Mouse (Mus musculus): ENCODE data around the gene Pdzk1. TPM values are rescaled to one million over a fixed set of nuclear protein-coding genes. Genes with fewer than 3 reads are reported as not detected.

The Pdzk1 gene
- total and polyA plus RNA-seq, 3 experiments, result 0.13 TPM; not detected in 2

DNA sequence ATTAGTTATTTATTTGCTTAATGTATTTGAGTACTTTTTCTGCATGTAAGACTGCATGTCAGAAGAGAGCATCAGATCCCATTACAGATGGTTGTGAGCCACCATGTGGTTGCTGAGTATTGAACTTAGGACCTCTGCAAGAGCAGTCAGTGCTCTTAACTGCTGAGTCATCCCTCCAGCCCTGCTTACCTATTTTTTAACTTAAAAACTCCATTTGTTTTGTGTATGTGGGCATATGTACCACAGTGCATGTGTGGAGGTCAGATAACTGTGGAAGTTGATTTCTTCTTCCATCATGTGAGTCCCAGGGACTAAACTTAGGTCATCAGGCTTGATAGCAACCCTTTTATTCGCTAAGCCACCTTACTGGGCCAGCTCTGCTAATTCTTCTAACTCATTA, 41.3 kb upstream of the Pdzk1 start:
- no peak overlapping the region for H3K4me3 ChIP-seq (replicated peaks in 1 of 3; ENCODE audit: low read depth in 2 of 3, low read length in 2 of 3, poor library complexity in 1 of 3)
- H3K4me2 ChIP-seq (ENCODE audit: insufficient read depth, low read depth, poor library complexity, severe bottlenecking), result no peak overlapping the region
- H3K9ac ChIP-seq (ENCODE audit: insufficient read depth, low read depth), result no peak overlapping the region
- in situ Hi-C loops (cut with MboI; ENCODE audit: low pct_ligation_motif_present, low pct_unique_long_range_greater_than_20kb, low sequenced_read_pairs), result no loop called here
- peaks cover 25 to 76% of the 10 kb centered on the region in 2 experiments for H3K36me3 ChIP-seq (replicated peaks in 1 of 2; ENCODE audit: control insufficient read depth in 1 of 2, insufficient read depth in 1 of 2, low read length in 1 of 2)
- H3K9me3 ChIP-seq (replicated peaks; ENCODE audit: low read length), result no peaks in the 10 kb centered on the region
- peak; percentile 27 for DNase-seq (ENCODE audit: extremely low read depth)
- TF ChIP-seq RAD21 (IDR thresholded peaks at IDR 0.05; ENCODE audit: low read depth, low read length) (peak; percentile 5), MAFK (IDR thresholded peaks at IDR 0.05; ENCODE audit: insufficient replicate concordance, low read length) (peak; percentile 72; the same call in 1 of the 2 replicates), USF1 (IDR thresholded peaks at IDR 0.05; ENCODE audit: low read depth, low read length) (no peak), CTCF (conservative IDR thresholded peaks at IDR 0.05 in 1 of 2, IDR thresholded peaks at IDR 0.05 in 1 of 2; ENCODE audit: low read depth in 2 of 2, low read length in 2 of 2) (peak in 1 of 2 experiments; percentile 23; a peak in 1 of 4 replicates)
- no peak overlapping the region for H3K27ac ChIP-seq (ENCODE audit: insufficient read depth, low read depth)
- peaks cover 8 to 42% of the 10 kb centered on the region in 2 experiments; a peak in 3 of 4 replicates for H3K4me1 ChIP-seq (ENCODE audit: control insufficient read depth in 1 of 2, insufficient read depth in 2 of 2)
- no peaks in the 10 kb centered on the region for H3K27me3 ChIP-seq (replicated peaks)
- H3K79me2 ChIP-seq (replicated peaks; ENCODE audit: control insufficient read depth, extremely low read depth, insufficient read depth, poor library complexity, severe bottlenecking), result no peaks in the 10 kb centered on the region
- dilution Hi-C loops (cut with MboI; ENCODE audit: extremely low pct_ligation_motif_present, extremely low pct_unique_long_range_greater_than_20kb, low sequenced_read_pairs), result no loop called here

DNA sequence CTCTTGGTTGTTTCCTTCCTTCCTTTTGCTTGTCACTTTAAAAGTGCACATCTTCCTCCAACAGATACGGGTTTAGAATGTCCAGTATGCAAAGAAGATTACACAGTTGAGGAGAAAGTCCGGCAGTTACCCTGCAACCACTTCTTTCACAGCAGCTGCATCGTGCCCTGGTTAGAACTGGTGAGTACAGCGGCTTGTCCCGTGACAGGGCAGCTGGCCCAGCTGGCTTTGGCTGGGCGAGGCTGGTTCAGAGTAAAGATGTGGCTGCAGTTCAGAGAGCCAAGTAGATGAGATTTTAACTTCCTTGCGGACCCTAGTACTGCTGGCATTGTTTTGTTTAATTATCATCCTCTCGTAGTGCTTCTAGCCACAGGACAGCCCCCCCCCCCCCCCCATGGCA, 40.6 kb upstream of the Pdzk1 start:
- no peaks in the 10 kb centered on the region for H3K9me3 ChIP-seq (replicated peaks; ENCODE audit: low read length)
- H3K79me2 ChIP-seq (replicated peaks; ENCODE audit: control insufficient read depth, extremely low read depth, insufficient read depth, poor library complexity, severe bottlenecking), result no peaks in the 10 kb centered on the region
- H3K9ac ChIP-seq (ENCODE audit: insufficient read depth, low read depth), result no peak overlapping the region
- dilution Hi-C loops (cut with MboI; ENCODE audit: extremely low pct_ligation_motif_present, extremely low pct_unique_long_range_greater_than_20kb, low sequenced_read_pairs) (no loop called here), in situ Hi-C loops (cut with MboI; ENCODE audit: low pct_ligation_motif_present, low pct_unique_long_range_greater_than_20kb, low sequenced_read_pairs) (no loop called here)
- no peak overlapping the region for H3K4me2 ChIP-seq (ENCODE audit: insufficient read depth, low read depth, poor library complexity, severe bottlenecking)
- no peak overlapping the region for H3K4me3 ChIP-seq (replicated peaks in 1 of 3; ENCODE audit: low read depth in 2 of 3, low read length in 2 of 3, poor library complexity in 1 of 3)
- H3K36me3 ChIP-seq (replicated peaks in 1 of 2; ENCODE audit: control insufficient read depth in 1 of 2, insufficient read depth in 1 of 2, low read length in 1 of 2), result peaks cover 27 to 82% of the 10 kb centered on the region in 2 experiments
- peaks cover 8 to 42% of the 10 kb centered on the region in 2 experiments; a peak in 3 of 4 replicates for H3K4me1 ChIP-seq (ENCODE audit: control insufficient read depth in 1 of 2, insufficient read depth in 2 of 2)
- no peaks in the 10 kb centered on the region for H3K27me3 ChIP-seq (replicated peaks)
- peak overlapping the region; percentile 43; the same call in 1 of the 2 replicates for H3K27ac ChIP-seq (ENCODE audit: insufficient read depth, low read depth)
- peak; percentile 45 for DNase-seq (ENCODE audit: extremely low read depth)
- peak; percentile 76 for TF ChIP-seq BHLHE40 (IDR thresholded peaks at IDR 0.05; ENCODE audit: low read depth, low read length)
- no peak for TF ChIP-seq POLR2AphosphoS2 (IDR thresholded peaks at IDR 0.05; ENCODE audit: low read depth, low read length)
- TF ChIP-seq ZKSCAN1 (IDR thresholded peaks at IDR 0.05; ENCODE audit: borderline replicate concordance, low read depth, low read length), result no peak
- no peak for TF ChIP-seq MEF2A (IDR thresholded peaks at IDR 0.05; ENCODE audit: borderline replicate concordance, low read depth, low read length)
- 0 out of 2 replicates have a peak, but pooled peaks have one; percentile 18 for TF ChIP-seq EP300 (IDR thresholded peaks at IDR 0.05; ENCODE audit: low read length)
- TF ChIP-seq USF2 (conservative IDR thresholded peaks at IDR 0.05; ENCODE audit: low read depth, low read length), result no peak
- no peak for TF ChIP-seq MAZ (IDR thresholded peaks at IDR 0.05; ENCODE audit: low read depth, low read length)
- TF ChIP-seq IRF4 (IDR thresholded peaks at IDR 0.05; ENCODE audit: low read depth, low read length), result no peak
- no peak for TF ChIP-seq MAX (IDR thresholded peaks at IDR 0.05; ENCODE audit: low read length)
- peak; percentile 37; the same call in 1 of the 2 replicates for TF ChIP-seq TCF12 (IDR thresholded peaks at IDR 0.05; ENCODE audit: low read depth, low read length)
- TF ChIP-seq MYC (IDR thresholded peaks at IDR 0.05; ENCODE audit: low read depth, low read length), result no peak
- TF ChIP-seq USF1 (IDR thresholded peaks at IDR 0.05; ENCODE audit: low read depth, low read length), result no peak
- no peak for TF ChIP-seq TBP (conservative IDR thresholded peaks at IDR 0.05; ENCODE audit: low read depth, low read length)
- no peak for TF ChIP-seq JUND (conservative IDR thresholded peaks at IDR 0.05; ENCODE audit: low read depth, low read length)
- TF ChIP-seq POLR2A (IDR thresholded peaks at IDR 0.05; ENCODE audit: low read depth, low read length), result no peak
- no peak for TF ChIP-seq RAD21 (IDR thresholded peaks at IDR 0.05; ENCODE audit: low read depth, low read length)
- no peak for TF ChIP-seq ZNF384 (IDR thresholded peaks at IDR 0.05; ENCODE audit: low read depth, low read length)
- no peak for TF ChIP-seq SMC3 (IDR thresholded peaks at IDR 0.05; ENCODE audit: low read depth, low read length)
- TF ChIP-seq MXI1 (IDR thresholded peaks at IDR 0.05; ENCODE audit: low read depth, low read length), result no peak
- no peak for TF ChIP-seq CHD2 (IDR thresholded peaks at IDR 0.05; ENCODE audit: low read length)
- TF ChIP-seq HCFC1 (IDR thresholded peaks at IDR 0.05; ENCODE audit: low read depth, low read length), result no peak
- no peak for TF ChIP-seq ZC3H11A (IDR thresholded peaks at IDR 0.05; ENCODE audit: low read depth, low read length)
- no peak for TF ChIP-seq KAT2A (IDR thresholded peaks at IDR 0.05; ENCODE audit: insufficient replicate concordance, low read length)
- TF ChIP-seq ZMIZ1 (IDR thresholded peaks at IDR 0.05; ENCODE audit: low read depth, low read length), result no peak
- TF ChIP-seq E2F4 (IDR thresholded peaks at IDR 0.05; ENCODE audit: insufficient replicate concordance, low read depth, low read length), result no peak
- TF ChIP-seq SIN3A (IDR thresholded peaks at IDR 0.05; ENCODE audit: low read length), result no peak
- TF ChIP-seq CHD1 (IDR thresholded peaks at IDR 0.05; ENCODE audit: low read depth, low read length), result no peak
- TF ChIP-seq CTCF (conservative IDR thresholded peaks at IDR 0.05 in 1 of 2, IDR thresholded peaks at IDR 0.05 in 1 of 2; ENCODE audit: low read depth in 2 of 2, low read length in 2 of 2), result no peak
- TF ChIP-seq UBTF (IDR thresholded peaks at IDR 0.05; ENCODE audit: low read depth, low read length), result no peak
- TF ChIP-seq GABPA (IDR thresholded peaks at IDR 0.05; ENCODE audit: insufficient replicate concordance, low read depth, low read length), result no peak
- TF ChIP-seq ELF1 (IDR thresholded peaks at IDR 0.05; ENCODE audit: low read depth, low read length), result no peak
- no peak for TF ChIP-seq NELFE (IDR thresholded peaks at IDR 0.05; ENCODE audit: low read depth, low read length)

Data from CH12.LX (cell line).